Mouse (Mus musculus): ENCODE measurements around the gene 4632433K11Rik. TPM values are rescaled to one million over a fixed set of nuclear protein-coding genes. Genes with fewer than 3 reads are reported as not detected.

4632433K11Rik gene
- total and polyA plus RNA-seq, 3 experiments = not detected

DNA sequence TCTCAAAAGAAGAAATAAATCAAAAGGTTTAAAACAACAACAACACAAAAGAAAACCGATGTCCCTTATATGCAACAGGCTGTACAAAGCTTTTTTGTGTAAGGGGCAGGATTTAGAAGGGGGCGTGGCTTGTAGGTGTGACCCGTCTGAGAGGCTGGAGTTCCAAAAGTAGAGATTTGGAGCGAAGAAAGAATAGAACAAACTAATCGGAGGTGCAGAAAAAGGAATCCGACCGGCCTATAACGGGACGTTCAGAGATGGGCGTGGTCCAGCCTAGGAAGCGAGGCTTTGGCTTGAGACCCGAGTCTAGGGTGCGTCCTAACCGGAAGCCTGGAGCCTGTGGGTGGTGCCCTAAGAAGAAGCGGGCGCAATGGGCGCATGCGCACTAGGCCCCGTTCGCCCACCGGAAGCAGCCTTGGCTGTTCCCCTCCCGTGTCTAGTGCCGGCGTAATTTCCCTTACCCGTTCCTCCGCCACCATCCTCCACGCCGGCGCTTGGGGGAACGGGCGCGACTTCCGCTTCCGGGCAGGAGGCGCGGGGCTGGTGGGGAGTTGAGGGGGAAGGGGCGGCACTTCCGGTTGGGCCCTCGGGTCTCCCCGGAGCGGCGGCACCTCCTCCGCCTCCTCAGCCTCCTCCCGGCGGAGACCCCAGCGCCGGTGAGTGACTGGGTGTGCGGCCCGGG lies 13.8 kb upstream of the 4632433K11Rik start, which contains the start of the genes Zfp865 and Ccdc106:
Gene Zfp865, plus strand, starts transcription at position 377 of the 682 bp plus-strand sequence.
Gene Ccdc106, plus strand, starts transcription at position 554 of the 682 bp plus-strand sequence.
- dilution Hi-C loops (cut with MboI; ENCODE audit: extremely low pct_ligation_motif_present, extremely low pct_unique_long_range_greater_than_20kb, low sequenced_read_pairs) = no loop called here

GRCm38 (mm10) chr7:5020685-5021084 lies 13.2 kb upstream of the 4632433K11Rik start:
- DNase-seq (ENCODE audit: extremely low read depth) = no peak
- no peaks in the 10 kb centered on the region for H3K27me3 ChIP-seq (replicated peaks)
- H3K9ac ChIP-seq (ENCODE audit: insufficient read depth, low read depth) = peak overlapping the region; percentile 98
- H3K4me2 ChIP-seq (ENCODE audit: insufficient read depth, low read depth, poor library complexity, severe bottlenecking) = peak overlapping the region; percentile 83
- H3K4me1 ChIP-seq (ENCODE audit: control insufficient read depth in 1 of 2, insufficient read depth in 2 of 2) = peaks cover 0 to 35% of the 10 kb centered on the region in 2 experiments; a peak in 2 of 4 replicates
- dilution Hi-C loops (cut with MboI; ENCODE audit: extremely low pct_ligation_motif_present, extremely low pct_unique_long_range_greater_than_20kb, low sequenced_read_pairs) = no loop called here
- peak overlapping the region; percentile 54; the same call in 1 of the 2 replicates for H3K27ac ChIP-seq (ENCODE audit: insufficient read depth, low read depth)
- in situ Hi-C loops (cut with MboI; ENCODE audit: low pct_ligation_motif_present, low pct_unique_long_range_greater_than_20kb, low sequenced_read_pairs) = no loop called here
- peaks cover 33% of the 10 kb centered on the region for H3K79me2 ChIP-seq (replicated peaks; ENCODE audit: control insufficient read depth, extremely low read depth, insufficient read depth, poor library complexity, severe bottlenecking)
- peaks cover 6% of the 10 kb centered on the region for H3K9me3 ChIP-seq (replicated peaks; ENCODE audit: low read length)
- TF ChIP-seq SIN3A (IDR thresholded peaks at IDR 0.05; ENCODE audit: low read length) (no peak), MAX (IDR thresholded peaks at IDR 0.05; ENCODE audit: low read length) (peak; percentile 8; the same call in 1 of the 2 replicates), MAZ (IDR thresholded peaks at IDR 0.05; ENCODE audit: low read depth, low read length) (0 out of 2 replicates have a peak, but pooled peaks have one; percentile 5)
- peak overlapping the region; percentile 81 to 82 (median 81) for H3K4me3 ChIP-seq (replicated peaks in 1 of 3; ENCODE audit: low read depth in 2 of 3, low read length in 2 of 3, poor library complexity in 1 of 3)
- peaks cover 35 to 57% of the 10 kb centered on the region in 2 experiments for H3K36me3 ChIP-seq (replicated peaks in 1 of 2; ENCODE audit: control insufficient read depth in 1 of 2, insufficient read depth in 1 of 2, low read length in 1 of 2)

More for the DNA sequence above, 13.8 kb upstream of the 4632433K11Rik start, which contains the start of the genes Zfp865 and Ccdc106:
- peak; percentile 99 for DNase-seq (ENCODE audit: extremely low read depth)
- H3K36me3 ChIP-seq (replicated peaks in 1 of 2; ENCODE audit: control insufficient read depth in 1 of 2, insufficient read depth in 1 of 2, low read length in 1 of 2) = peaks cover 31 to 51% of the 10 kb centered on the region in 2 experiments
- TF ChIP-seq RCOR1 (conservative IDR thresholded peaks at IDR 0.05; ENCODE audit: low read depth, low read length) = no peak
- peak; percentile 39; the same call in 1 of the 2 replicates for TF ChIP-seq ETS1 (conservative IDR thresholded peaks at IDR 0.05; ENCODE audit: low read depth, low read length)
- peak; percentile 75; the same call in 1 of the 2 replicates for TF ChIP-seq KAT2A (IDR thresholded peaks at IDR 0.05; ENCODE audit: insufficient replicate concordance, low read length)
- TF ChIP-seq MAX (IDR thresholded peaks at IDR 0.05; ENCODE audit: low read length) = peak; percentile 55; the same call in 1 of the 2 replicates
- TF ChIP-seq ELF1 (IDR thresholded peaks at IDR 0.05; ENCODE audit: low read depth, low read length) = peak; percentile 97
- peak; percentile 78 for TF ChIP-seq ZMIZ1 (IDR thresholded peaks at IDR 0.05; ENCODE audit: low read depth, low read length)
- peak; percentile 81 for TF ChIP-seq POLR2A (IDR thresholded peaks at IDR 0.05; ENCODE audit: low read depth, low read length)
- TF ChIP-seq CTCF (conservative IDR thresholded peaks at IDR 0.05 in 1 of 2, IDR thresholded peaks at IDR 0.05 in 1 of 2; ENCODE audit: low read depth in 2 of 2, low read length in 2 of 2) = no peak
- no peak for TF ChIP-seq JUND (conservative IDR thresholded peaks at IDR 0.05; ENCODE audit: low read depth, low read length)
- peak; percentile 64 for TF ChIP-seq ZNF384 (IDR thresholded peaks at IDR 0.05; ENCODE audit: low read depth, low read length)
- TF ChIP-seq ZKSCAN1 (IDR thresholded peaks at IDR 0.05; ENCODE audit: borderline replicate concordance, low read depth, low read length) = no peak
- TF ChIP-seq USF2 (conservative IDR thresholded peaks at IDR 0.05; ENCODE audit: low read depth, low read length) = no peak
- TF ChIP-seq POLR2AphosphoS2 (IDR thresholded peaks at IDR 0.05; ENCODE audit: low read depth, low read length) = 0 out of 2 replicates have a peak, but pooled peaks have one; percentile 65
- peak; percentile 57 for TF ChIP-seq MEF2A (IDR thresholded peaks at IDR 0.05; ENCODE audit: borderline replicate concordance, low read depth, low read length)
- no peak for TF ChIP-seq SMC3 (IDR thresholded peaks at IDR 0.05; ENCODE audit: low read depth, low read length)
- TF ChIP-seq TCF12 (IDR thresholded peaks at IDR 0.05; ENCODE audit: low read depth, low read length) = peak; percentile 69
- peak; percentile 94 for TF ChIP-seq NRF1 (IDR thresholded peaks at IDR 0.05; ENCODE audit: low read depth, low read length)
- TF ChIP-seq TBP (conservative IDR thresholded peaks at IDR 0.05; ENCODE audit: low read depth, low read length) = peak; percentile 68; the same call in 1 of the 2 replicates
- peak; percentile 59 for TF ChIP-seq BHLHE40 (IDR thresholded peaks at IDR 0.05; ENCODE audit: low read depth, low read length)
- peak; percentile 94 for TF ChIP-seq MAZ (IDR thresholded peaks at IDR 0.05; ENCODE audit: low read depth, low read length)
- peak; percentile 72 for TF ChIP-seq NELFE (IDR thresholded peaks at IDR 0.05; ENCODE audit: low read depth, low read length)
- no peak for TF ChIP-seq ZC3H11A (IDR thresholded peaks at IDR 0.05; ENCODE audit: low read depth, low read length)
- TF ChIP-seq SIN3A (IDR thresholded peaks at IDR 0.05; ENCODE audit: low read length) = peak; percentile 77
- TF ChIP-seq CHD2 (IDR thresholded peaks at IDR 0.05; ENCODE audit: low read length) = peak; percentile 66; the same call in 1 of the 2 replicates
- TF ChIP-seq IRF4 (IDR thresholded peaks at IDR 0.05; ENCODE audit: low read depth, low read length) = peak; percentile 69; the same call in 1 of the 2 replicates
- peak; percentile 79; the same call in 1 of the 2 replicates for TF ChIP-seq MXI1 (IDR thresholded peaks at IDR 0.05; ENCODE audit: low read depth, low read length)
- peak; percentile 86 for TF ChIP-seq HCFC1 (IDR thresholded peaks at IDR 0.05; ENCODE audit: low read depth, low read length)
- peak; percentile 64; the same call in 1 of the 2 replicates for TF ChIP-seq MYC (IDR thresholded peaks at IDR 0.05; ENCODE audit: low read depth, low read length)
- H3K79me2 ChIP-seq (replicated peaks; ENCODE audit: control insufficient read depth, extremely low read depth, insufficient read depth, poor library complexity, severe bottlenecking) = peaks cover 28% of the 10 kb centered on the region
- peaks cover 0 to 35% of the 10 kb centered on the region in 2 experiments; a peak in 2 of 4 replicates for H3K4me1 ChIP-seq (ENCODE audit: control insufficient read depth in 1 of 2, insufficient read depth in 2 of 2)
- in situ Hi-C loops (cut with MboI; ENCODE audit: low pct_ligation_motif_present, low pct_unique_long_range_greater_than_20kb, low sequenced_read_pairs) = no loop called here
- peak within 1 kb of the TSS; percentile 54 for H3K27ac ChIP-seq (ENCODE audit: insufficient read depth, low read depth)
- H3K4me2 ChIP-seq (ENCODE audit: insufficient read depth, low read depth, poor library complexity, severe bottlenecking) = peak within 1 kb of the TSS; percentile 83
- H3K9me3 ChIP-seq (replicated peaks; ENCODE audit: low read length) = peaks cover 6% of the 10 kb centered on the region
- peak within 1 kb of the TSS; percentile 81 to 82 (median 81) for H3K4me3 ChIP-seq (replicated peaks in 1 of 3; ENCODE audit: low read depth in 2 of 3, low read length in 2 of 3, poor library complexity in 1 of 3)
- H3K27me3 ChIP-seq (replicated peaks) = no peaks in the 10 kb centered on the region
- H3K9ac ChIP-seq (ENCODE audit: insufficient read depth, low read depth) = peak within 1 kb of the TSS; percentile 98
